Mouse (Mus musculus): ENCODE results near the gene Rarg. TPM values are rescaled to one million over a fixed set of nuclear protein-coding genes. Genes with fewer than 3 reads are reported as not detected.

The Rarg gene
- polyA plus RNA-seq, 1 experiment from 2014 or later: 4.4 TPM

DNA sequence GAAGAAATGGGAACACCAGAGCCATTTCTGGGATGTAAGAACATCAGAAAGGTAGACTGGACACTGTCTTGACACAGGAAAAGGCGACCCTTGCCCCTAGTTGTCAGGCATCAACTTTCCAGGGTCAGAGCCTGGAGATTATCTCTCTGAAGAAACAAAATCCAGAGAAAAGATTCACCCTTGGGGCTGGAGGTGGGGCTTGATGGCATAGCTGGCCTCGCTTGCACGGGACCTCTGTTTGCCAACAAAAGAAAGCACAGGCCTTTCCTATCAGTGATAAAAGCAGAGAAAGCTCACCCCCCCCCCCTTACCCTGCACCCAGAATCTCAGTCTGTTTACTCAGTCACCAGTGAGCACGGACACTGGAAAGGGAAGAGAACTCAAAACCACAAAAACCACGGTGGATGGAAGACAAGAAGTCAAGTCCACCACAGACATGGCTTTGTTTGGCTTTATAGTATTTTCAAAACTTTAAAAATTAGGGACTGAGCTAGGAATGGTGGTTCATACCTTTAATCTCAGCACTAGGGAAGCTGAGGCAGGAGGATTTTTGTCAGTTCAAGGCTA lies 64.4 kb downstream of the Rarg start:
- H3K9me3 ChIP-seq (replicated peaks): no peaks in the 10 kb centered on the region
- no peak overlapping the region for H3K4me3 ChIP-seq
- peak overlapping the region; percentile 62 for H3K27ac ChIP-seq
- WGBS (ENCODE audit: insufficient replicate concordance): 13% methylated on average over 5 of the region's 5 CpGs
- H3K9ac ChIP-seq: no peak overlapping the region
- ATAC-seq: no peak
- no peaks in the 10 kb centered on the region; the same call in 1 of the 2 replicates for H3K36me3 ChIP-seq
- no peak overlapping the region for H3K4me2 ChIP-seq
- H3K27me3 ChIP-seq (replicated peaks): peaks cover 21% of the 10 kb centered on the region
- peaks cover 31% of the 10 kb centered on the region for H3K4me1 ChIP-seq

DNA sequence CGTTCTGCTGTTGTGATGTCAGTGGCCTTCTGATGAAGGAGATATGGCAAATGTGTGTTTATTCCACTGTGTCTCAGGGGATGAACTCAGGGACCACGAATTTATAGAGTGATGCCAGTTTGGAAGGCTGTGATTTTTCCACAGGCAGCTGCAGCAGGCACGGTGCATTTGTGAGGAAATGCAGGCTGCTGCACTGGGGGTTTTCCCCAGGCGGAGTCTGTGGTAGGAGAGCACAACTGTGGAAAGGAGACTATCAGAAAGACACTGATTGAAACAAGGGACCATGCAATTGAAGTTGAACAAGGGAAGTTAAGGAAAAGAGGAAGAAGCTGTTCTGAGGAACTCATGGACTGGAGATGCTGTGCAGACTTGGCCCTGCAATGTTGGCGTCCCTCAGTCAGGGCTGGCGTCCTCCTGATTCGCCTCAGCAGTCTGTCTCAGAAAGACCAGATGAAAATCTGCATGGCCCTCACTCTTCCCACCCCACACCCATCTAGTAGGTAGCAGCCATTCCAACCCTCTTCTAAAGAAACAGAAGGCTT lies 65.0 kb downstream of the Rarg start:
- ATAC-seq: no peak
- H3K9me3 ChIP-seq (replicated peaks): no peaks in the 10 kb centered on the region
- no peak overlapping the region for H3K9ac ChIP-seq
- no peaks in the 10 kb centered on the region; the same call in none of the 2 replicates for H3K36me3 ChIP-seq
- H3K4me3 ChIP-seq: no peak overlapping the region
- WGBS (ENCODE audit: insufficient replicate concordance): 31% methylated on average over 7 of the region's 7 CpGs
- H3K4me2 ChIP-seq: no peak overlapping the region
- H3K4me1 ChIP-seq: peaks cover 34% of the 10 kb centered on the region
- peaks cover 21% of the 10 kb centered on the region for H3K27me3 ChIP-seq (replicated peaks)
- H3K27ac ChIP-seq: peak overlapping the region; percentile 62

GRCm38 (mm10) chr15:102191699-102192098 lies 65.6 kb downstream of the Rarg start:
- Histone ChIP-seq H3K4me1 (peaks cover 36% of the 10 kb centered on the region), H3K36me3 (no peaks in the 10 kb centered on the region; the same call in none of the 2 replicates), H3K27ac (peak overlapping the region; percentile 62), H3K27me3 (replicated peaks) (peaks cover 21% of the 10 kb centered on the region), H3K9ac (no peak overlapping the region), H3K4me2 (no peak overlapping the region; the same call in 1 of the 2 replicates), H3K4me3 (no peak overlapping the region), H3K9me3 (replicated peaks) (no peaks in the 10 kb centered on the region)
- 57% methylated on average over 7 of the region's 7 CpGs for WGBS (ENCODE audit: insufficient replicate concordance)
- peak; percentile 42 for ATAC-seq

DNA sequence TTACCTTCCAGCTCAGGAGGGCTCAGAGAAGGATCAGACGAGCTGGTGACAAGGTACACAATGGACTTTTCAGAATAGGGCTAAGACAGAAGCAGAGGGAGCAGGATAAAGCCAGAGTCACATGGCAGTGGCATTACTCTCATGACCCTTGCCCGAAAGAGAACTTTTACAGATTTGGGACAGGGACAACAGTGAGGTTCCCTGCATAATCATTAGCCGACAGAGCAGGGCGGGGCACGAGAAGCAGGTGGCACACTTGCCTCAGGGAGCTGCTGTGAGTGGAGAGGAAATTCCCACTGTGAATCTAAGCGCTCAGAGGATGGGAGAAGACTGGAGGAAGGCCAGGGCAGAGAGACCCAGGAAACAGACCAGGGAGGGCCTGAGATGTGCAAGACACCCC lies 68.4 kb downstream of the Rarg start:
- Histone ChIP-seq H3K27me3 (replicated peaks) (peaks cover 21% of the 10 kb centered on the region), H3K4me1 (peaks cover 27% of the 10 kb centered on the region), H3K4me2 (no peak overlapping the region), H3K9me3 (replicated peaks) (no peaks in the 10 kb centered on the region), H3K9ac (no peak overlapping the region), H3K27ac (no peak overlapping the region), H3K4me3 (no peak overlapping the region), H3K36me3 (peaks cover 3% of the 10 kb centered on the region)
- WGBS (ENCODE audit: insufficient replicate concordance): 50% methylated on average over 6 of the region's 6 CpGs
- ATAC-seq: no peak

DNA sequence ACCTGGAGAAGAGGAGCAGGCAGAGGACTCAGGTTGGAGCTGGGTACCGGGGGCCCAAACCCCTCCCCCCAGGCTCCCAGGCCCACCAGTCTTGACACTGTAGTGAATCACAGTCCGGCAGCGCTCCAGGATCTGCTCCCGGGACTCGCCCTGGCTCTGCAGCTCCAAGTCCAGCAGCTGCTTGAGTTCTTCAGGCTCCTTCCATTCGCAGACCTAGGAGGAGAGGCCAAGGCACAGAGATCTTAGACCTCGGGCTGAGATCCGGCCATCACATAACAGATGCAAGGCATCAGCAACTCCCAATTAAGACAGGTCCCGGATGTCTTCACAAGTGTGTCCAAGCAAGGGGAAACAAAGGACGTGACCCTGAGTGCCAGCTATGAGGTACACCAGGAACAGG lies 69.2 kb downstream of the Rarg start:
- H3K27me3 ChIP-seq (replicated peaks): peaks cover 21% of the 10 kb centered on the region
- no peak overlapping the region for H3K27ac ChIP-seq
- H3K36me3 ChIP-seq: peaks cover 3% of the 10 kb centered on the region
- no peak for ATAC-seq
- no peak overlapping the region for H3K9ac ChIP-seq
- WGBS (ENCODE audit: insufficient replicate concordance): 79% methylated on average over 10 of the region's 10 CpGs
- no peaks in the 10 kb centered on the region for H3K9me3 ChIP-seq (replicated peaks)
- H3K4me2 ChIP-seq: no peak overlapping the region
- H3K4me3 ChIP-seq: no peak overlapping the region
- peaks cover 24% of the 10 kb centered on the region for H3K4me1 ChIP-seq

DNA sequence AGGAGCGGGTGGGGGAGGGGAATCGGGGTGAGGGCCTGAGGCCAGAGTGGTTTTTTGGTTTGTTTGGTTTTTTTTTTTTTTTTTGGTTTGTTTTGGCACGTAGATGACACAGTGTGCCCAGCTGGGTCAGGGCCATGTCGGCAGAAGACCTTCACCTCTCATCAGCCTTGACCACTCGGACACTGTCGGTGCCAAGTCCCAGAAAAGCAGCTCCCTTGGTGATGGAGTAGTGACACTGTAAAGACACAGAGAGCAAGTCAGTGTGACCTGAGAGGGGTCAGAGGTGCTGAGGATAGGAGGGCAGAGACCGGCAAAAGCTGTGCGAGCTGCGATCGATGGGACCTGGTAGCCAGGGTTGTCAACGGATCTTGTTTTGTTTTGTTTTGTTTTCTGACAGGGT lies 71.1 kb downstream of the Rarg start:
- H3K9me3 ChIP-seq (replicated peaks): no peaks in the 10 kb centered on the region
- WGBS (ENCODE audit: insufficient replicate concordance): 74% methylated on average over 11 of the region's 11 CpGs
- peaks cover 16% of the 10 kb centered on the region; the same call in 1 of the 2 replicates for H3K27me3 ChIP-seq (replicated peaks)
- ATAC-seq: peak; percentile 45
- H3K9ac ChIP-seq: no peak overlapping the region
- H3K4me3 ChIP-seq: no peak overlapping the region
- H3K27ac ChIP-seq: peak overlapping the region; percentile 60; the same call in 1 of the 2 replicates
- no peak overlapping the region for H3K4me2 ChIP-seq
- peaks cover 16% of the 10 kb centered on the region; the same call in 1 of the 2 replicates for H3K4me1 ChIP-seq
- H3K36me3 ChIP-seq: peaks cover 3% of the 10 kb centered on the region

Other genes starting within 250 kb of the Rarg start
- 72.7 and 77.6 TPM in 2 replicates for gene Krt18, start 229.3 kb downstream of the Rarg start, polyA plus RNA-seq (2016; fragmentation: Nextera tagmentation; extraction: Ambion mirVana)
- 91.7 and 91.8 TPM in 2 replicates for gene Eif4b, start 183.7 kb downstream of the Rarg start, polyA plus RNA-seq (2016; fragmentation: Nextera tagmentation; extraction: Ambion mirVana)
- gene Tns2, start 157.1 kb downstream of the Rarg start, polyA plus RNA-seq (2016; fragmentation: Nextera tagmentation; extraction: Ambion mirVana): 6.4 and 9.2 TPM in 2 replicates
- gene Spryd3, start 121.3 kb downstream of the Rarg start, polyA plus RNA-seq (2016; fragmentation: Nextera tagmentation; extraction: Ambion mirVana): 14.9 and 15.0 TPM in 2 replicates
- gene Igfbp6, start 113.2 kb downstream of the Rarg start, polyA plus RNA-seq (2016; fragmentation: Nextera tagmentation; extraction: Ambion mirVana): 0.72 and 1.1 TPM in 2 replicates
- 28.3 and 29.8 TPM in 2 replicates for gene Soat2, start 107.0 kb downstream of the Rarg start, polyA plus RNA-seq (2016; fragmentation: Nextera tagmentation; extraction: Ambion mirVana)
- 31.2 and 32.0 TPM in 2 replicates for gene Zfp740, start 54.3 kb downstream of the Rarg start, polyA plus RNA-seq (2016; fragmentation: Nextera tagmentation; extraction: Ambion mirVana)
- gene Csad, start 52.8 kb downstream of the Rarg start, polyA plus RNA-seq (2016; fragmentation: Nextera tagmentation; extraction: Ambion mirVana): 21.9 and 26.6 TPM in 2 replicates
- 6.4 and 8.9 TPM in 2 replicates for gene Itgb7, start 25.6 kb downstream of the Rarg start, polyA plus RNA-seq (2016; fragmentation: Nextera tagmentation; extraction: Ambion mirVana)
- not detected in 2 replicates for gene Gm9918, start 13.0 kb upstream of the Rarg start, polyA plus RNA-seq (2016; fragmentation: Nextera tagmentation; extraction: Ambion mirVana)
- gene Mfsd5, start 21.9 kb upstream of the Rarg start, polyA plus RNA-seq (2016; fragmentation: Nextera tagmentation; extraction: Ambion mirVana): 40.8 and 41.6 TPM in 2 replicates
- 38.6 and 39.4 TPM in 2 replicates for gene Espl1, start 38.7 kb upstream of the Rarg start, polyA plus RNA-seq (2016; fragmentation: Nextera tagmentation; extraction: Ambion mirVana)
- gene Pfdn5, start 68.6 kb upstream of the Rarg start, polyA plus RNA-seq (2016; fragmentation: Nextera tagmentation; extraction: Ambion mirVana): 150 and 168 TPM in 2 replicates
- gene Myg1, start 74.2 kb upstream of the Rarg start, polyA plus RNA-seq (2016; fragmentation: Nextera tagmentation; extraction: Ambion mirVana): 62.0 and 66.8 TPM in 2 replicates
- gene Aaas, start 93.3 kb upstream of the Rarg start, polyA plus RNA-seq (2016; fragmentation: Nextera tagmentation; extraction: Ambion mirVana): 69.7 and 74.7 TPM in 2 replicates
- gene Sp7, start 109.7 kb upstream of the Rarg start, polyA plus RNA-seq (2016; fragmentation: Nextera tagmentation; extraction: Ambion mirVana): 0.37 and 0.63 TPM in 2 replicates
- 5.1 and 5.6 TPM in 2 replicates for gene Sp1, start 148.6 kb upstream of the Rarg start, polyA plus RNA-seq (2016; fragmentation: Nextera tagmentation; extraction: Ambion mirVana)
- 0.12 and 0.31 TPM in 2 replicates for gene Amhr2, start 187.8 kb upstream of the Rarg start, polyA plus RNA-seq (2016; fragmentation: Nextera tagmentation; extraction: Ambion mirVana)
- gene Prr13, start 201.5 kb upstream of the Rarg start, polyA plus RNA-seq (2016; fragmentation: Nextera tagmentation; extraction: Ambion mirVana): 119 and 126 TPM in 2 replicates
- 101 and 104 TPM in 2 replicates for gene Pcbp2, start 213.0 kb upstream of the Rarg start, polyA plus RNA-seq (2016; fragmentation: Nextera tagmentation; extraction: Ambion mirVana)
- not detected in 2 replicates for gene Gm10337, start 246.2 kb upstream of the Rarg start, polyA plus RNA-seq (2016; fragmentation: Nextera tagmentation; extraction: Ambion mirVana)